Mouse (Mus musculus) testis, postnatal 14 days (tissue): ENCODE measurements around the gene Olfr203.
"Not testable (repeated sequence)": the region's sequence is repeated elsewhere in the genome, so short reads cannot be mapped to it uniquely, and the experiment has no call there.

Experiments
- DNase-seq: peaks from one replicate; pipeline ENCODE4 v3.0.0; 2021; ENCODE audit warnings: low spot score

The Olfr203 gene

GRCm38 (mm10) chr16:59298581-59298980, at the start of gene Olfr203:
Olfr203 (plus strand) TSS chr16:59298881.
- DNase-seq, result no peak

GRCm38 (mm10) chr16:59249684-59250083, 49.0 kb upstream of the Olfr203 start:
- no peak for DNase-seq

- not testable (repeated sequence) for DNase-seq
Measured at GRCm38 (mm10) chr16:59269097-59269496, 29.6 kb upstream of the Olfr203 start.

- DNase-seq, result not testable (repeated sequence)
Measured at GRCm38 (mm10) chr16:59272532-59272931, 26.1 kb upstream of the Olfr203 start, which contains the start of gene Olfr201. Olfr201 (minus strand) TSS chr16:59272632.

GRCm38 (mm10) chr16:59280542-59280941, 18.1 kb upstream of the Olfr203 start:
- no peak for DNase-seq

- no peak for DNase-seq
Measured at GRCm38 (mm10) chr16:59283476-59283875, 15.2 kb upstream of the Olfr203 start.

- no peak for DNase-seq
Measured at GRCm38 (mm10) chr16:59286693-59287092, 12.0 kb upstream of the Olfr203 start, which contains the start of gene Olfr202. Olfr202 (minus strand) TSS chr16:59286793.

GRCm38 (mm10) chr16:59287576-59287975, 11.1 kb upstream of the Olfr203 start:
- DNase-seq, result not testable (repeated sequence)

GRCm38 (mm10) chr16:59318148-59318547, 19.5 kb downstream of the Olfr203 start, which contains the start of gene Olfr204:
Olfr204 (minus strand) TSS chr16:59318248.
- DNase-seq, result no peak

GRCm38 (mm10) chr16:59323262-59323661, 24.6 kb downstream of the Olfr203 start:
- not testable (repeated sequence) for DNase-seq

- DNase-seq, result no peak
Measured at GRCm38 (mm10) chr16:59331038-59331437, 32.4 kb downstream of the Olfr203 start, which contains the start of gene Olfr205. Olfr205 (minus strand) TSS chr16:59331138.

GRCm38 (mm10) chr16:59349146-59349545, 50.5 kb downstream of the Olfr203 start, which contains the start of gene Olfr206:
Olfr206 (minus strand) TSS chr16:59349246.
- DNase-seq, result no peak
